In the genomic region with DNA sequence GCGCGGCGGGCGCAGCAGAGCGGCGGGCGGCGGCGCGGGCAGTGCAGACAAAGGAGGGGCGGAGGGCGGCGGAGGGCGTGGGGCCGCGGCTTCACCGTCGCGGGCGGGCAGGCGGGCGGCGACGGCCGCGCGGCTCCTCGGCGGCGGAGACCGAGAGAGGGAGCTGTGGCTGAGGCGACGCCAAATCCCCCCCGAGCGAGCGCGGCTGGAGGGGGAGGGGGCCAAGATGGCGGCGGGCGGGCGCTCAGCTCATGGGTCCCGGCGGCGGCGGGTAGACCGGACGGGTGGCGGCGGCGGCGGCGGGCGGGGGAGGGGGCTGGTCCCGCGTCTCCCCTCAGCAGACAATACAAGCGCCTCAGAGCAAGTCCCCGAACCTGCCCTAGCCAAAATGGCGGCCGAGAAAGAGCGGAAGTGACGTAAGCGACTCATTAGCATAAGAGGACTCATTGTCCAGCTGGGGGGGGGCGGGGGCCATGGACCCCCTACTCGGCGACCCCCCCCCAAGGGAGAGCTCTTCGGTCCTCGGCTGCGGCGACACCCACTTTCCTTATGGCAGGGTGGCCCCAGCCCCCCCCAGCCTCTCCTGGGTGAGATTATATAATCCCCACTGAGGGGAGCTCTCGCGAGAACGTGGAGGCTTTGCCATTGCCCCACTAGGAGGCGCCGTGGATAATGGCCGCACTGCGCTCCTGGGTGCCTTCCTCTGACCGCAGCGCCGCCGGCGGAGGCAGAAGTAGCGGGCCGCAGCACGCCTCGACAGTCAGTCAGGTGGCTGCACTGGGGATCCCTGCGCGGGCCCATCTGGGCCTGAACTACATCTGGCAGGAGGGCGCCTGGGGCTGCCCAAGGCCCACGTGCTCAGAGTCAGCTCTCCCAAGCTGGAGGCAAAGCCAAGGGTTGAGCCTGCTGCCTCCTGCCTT, we compare ENCODE assay signal across 8 mouse cellular contexts. TPM values are rescaled to one million over a fixed set of nuclear protein-coding genes. Genes with fewer than 3 reads are reported as not detected.
DNase-seq lines count a peak whose midpoint lies in the region; ATAC-seq lines count a peak whose summit lies in the region.

A gene (minus strand): TSS at position 388 of the 920 bp plus-strand sequence.

- peaks cover 44% of the 10 kb centered on the region for H3K36me3 ChIP-seq in hindbrain, embryonic 12.5 days

- DNase-seq in NIH3T3 (ENCODE audit: low read depth): peak; percentile 95
- peak; percentile 96 to 97 for DNase-seq in cerebellum, postnatal 10 days
- DNase-seq in frontal cortex, postnatal 10 days (ENCODE audit: low spot score in 2 of 2): peak; percentile 95 to 96
- DNase-seq in layer of hippocampus, postnatal 14 days (ENCODE audit: low spot score in 2 of 2): peak; percentile 95 to 98
- DNase-seq in lung, postnatal 14 days: peak; percentile 97
- DNase-seq in retina, adult 2 months (ENCODE audit: low read depth, low spot score): peak; percentile 88
- peak; percentile 97 for DNase-seq in thymus, postnatal 36 days

- peak within 1 kb of the TSS; percentile 73 for H3K4me2 ChIP-seq in hindbrain, embryonic 12.5 days (replicated peaks)

- peak within 1 kb of the TSS; percentile 99 for H3K27ac ChIP-seq in hindbrain, embryonic 12.5 days

- peak within 1 kb of the TSS; percentile 100 for H3K9ac ChIP-seq in hindbrain, embryonic 12.5 days

- WGBS in hindbrain, embryonic 12.5 days: 1% methylated on average over 57 of the region's 89 CpGs

- H3K27me3 ChIP-seq in hindbrain, embryonic 12.5 days: no peaks in the 10 kb centered on the region

- ATAC-seq in hindbrain, embryonic 12.5 days (ENCODE audit: low FRiP score): peak; percentile 92

- H3K4me3 ChIP-seq in hindbrain, embryonic 12.5 days: peak within 1 kb of the TSS; percentile 99

- H3K4me1 ChIP-seq in hindbrain, embryonic 12.5 days: peaks cover 25% of the 10 kb centered on the region

- H3K9me3 ChIP-seq in hindbrain, embryonic 12.5 days (replicated peaks): no peaks in the 10 kb centered on the region

RNA-seq across cellular contexts. Expression of the gene that starts here (rescaled TPM):
- polyA plus RNA-seq in hindbrain, embryonic 12.5 days (2016; fragmentation: Nextera tagmentation; extraction: Ambion mirVana): 19.1 and 20.6 TPM in 2 replicates
- 10 to 100 TPM; 99.3 to 99.9 TPM for total RNA-seq in layer of hippocampus, postnatal 14 days (2021)

Comparison
In these comparisons a context has a peak if more than half of its experiments do, and no peak if none do; other contexts are left out.
1. Peak in every context shown above with its lines: DNase-seq, ATAC-seq, H3K4me3 ChIP-seq and H3K27ac ChIP-seq.